Mouse (Mus musculus) stomach, postnatal 0 days (tissue): ENCODE measurements around the gene Rps28.

Source experiments
- CTCF ChIP-seq: IDR thresholded peaks from 2 replicates; pipeline ENCODE4 v1.5.1; 2016; ENCODE audit warnings: antibody characterized with exemption, low read depth, mild to moderate bottlenecking, moderate library complexity
- EP300 ChIP-seq: optimal IDR thresholded peaks from 2 replicates; pipeline ENCODE3; 2016; ENCODE audit warnings: antibody characterized with exemption

- TF ChIP-seq EP300 (no peak), CTCF (no peak)
These were observed 19.6 kb downstream of the Rps28 start for GRCm38 (mm10) chr17:33804745-33805144.
